Mouse (Mus musculus): ENCODE data around the gene Cdh23.

- TF ChIP-seq CTCF (IDR thresholded peaks at IDR 0.05; ENCODE audit: low read depth) (no peak), EP300 (IDR thresholded peaks at IDR 0.05; ENCODE audit: low read depth) (no peak)
These were observed 24.2 kb upstream of the Cdh23 start for GRCm38 (mm10) chr10:60720461-60720860.

All from heart, postnatal 0 days (tissue).